Mouse (Mus musculus) lung, postnatal 14 days (tissue): ENCODE results near the gene Ropn1l.

Source experiments
- DNase-seq: peaks from one replicate; pipeline ENCODE4 v3.0.0; 2021

Ropn1l gene

GRCm38 (mm10) chr15:31442698-31443097 lies 10.8 kb downstream of the Ropn1l start:
- no peak for DNase-seq

GRCm38 (mm10) chr15:31441996-31442395 lies 11.5 kb downstream of the Ropn1l start:
- no peak for DNase-seq

GRCm38 (mm10) chr15:31436811-31437210 lies 16.7 kb downstream of the Ropn1l start:
- DNase-seq: no peak

GRCm38 (mm10) chr15:31436083-31436482 lies 17.5 kb downstream of the Ropn1l start:
- DNase-seq: no peak

GRCm38 (mm10) chr15:31433768-31434167 lies 19.8 kb downstream of the Ropn1l start:
- DNase-seq: no peak

GRCm38 (mm10) chr15:31431847-31432246 lies 21.7 kb downstream of the Ropn1l start:
- no peak for DNase-seq

GRCm38 (mm10) chr15:31430014-31430413 lies 23.5 kb downstream of the Ropn1l start:
- no peak for DNase-seq

GRCm38 (mm10) chr15:31429429-31429828 lies 24.1 kb downstream of the Ropn1l start:
- DNase-seq: no peak

- DNase-seq: no peak
These were observed 25.0 kb downstream of the Ropn1l start for GRCm38 (mm10) chr15:31428571-31428970.

GRCm38 (mm10) chr15:31427390-31427789 lies 26.1 kb downstream of the Ropn1l start:
- DNase-seq: no peak

GRCm38 (mm10) chr15:31426066-31426706 lies 27.4 kb downstream of the Ropn1l start:
- no peak for DNase-seq

GRCm38 (mm10) chr15:31422649-31423369 lies 30.7 kb downstream of the Ropn1l start:
- DNase-seq: no peak

GRCm38 (mm10) chr15:31419037-31419436 lies 34.5 kb downstream of the Ropn1l start:
- peak; percentile 56 for DNase-seq

GRCm38 (mm10) chr15:31418686-31419024 lies 34.9 kb downstream of the Ropn1l start:
- DNase-seq: no peak

- peak; percentile 83 for DNase-seq
These were observed 35.5 kb downstream of the Ropn1l start for GRCm38 (mm10) chr15:31417796-31418685.

- DNase-seq: no peak
These were observed 36.1 kb downstream of the Ropn1l start for GRCm38 (mm10) chr15:31417409-31417795.

GRCm38 (mm10) chr15:31415181-31415580 lies 38.4 kb downstream of the Ropn1l start:
- peak; percentile 38 for DNase-seq

- DNase-seq: no peak
These were observed 39.2 kb downstream of the Ropn1l start for GRCm38 (mm10) chr15:31414179-31414898.

GRCm38 (mm10) chr15:31413662-31414061 lies 39.9 kb downstream of the Ropn1l start:
- no peak for DNase-seq

- peak; percentile 57 for DNase-seq
These were observed 40.6 kb downstream of the Ropn1l start for GRCm38 (mm10) chr15:31412933-31413332.

GRCm38 (mm10) chr15:31412436-31412835 lies 41.1 kb downstream of the Ropn1l start:
- DNase-seq: no peak

GRCm38 (mm10) chr15:31407490-31407889 lies 46.0 kb downstream of the Ropn1l start:
- no peak for DNase-seq

GRCm38 (mm10) chr15:31406881-31407280 lies 46.7 kb downstream of the Ropn1l start:
- no peak for DNase-seq
